Mouse (Mus musculus): ENCODE measurements around the gene Por. TPM values are rescaled to one million over a fixed set of nuclear protein-coding genes. Genes with fewer than 3 reads are reported as not detected.

The Por gene
- total and polyA plus RNA-seq, 3 experiments, result 26.7 to 91.1 (median 90.4) TPM

GRCm38 (mm10) chr5:135642686-135643551 lies 26.9 kb upstream of the Por start:
- DNase-seq (ENCODE audit: low spot score), result peak; percentile 25
- ATAC-seq (ENCODE audit: extremely low read depth, insufficient number of reproducible peaks, low FRiP score, poor library complexity, severe bottlenecking), result peak; percentile 59; the same call in 1 of the 2 replicates

GRCm38 (mm10) chr5:135643552-135643842 lies 26.3 kb upstream of the Por start:
- peaks cover 43% of the 10 kb centered on the region for H3K36me3 ChIP-seq (replicated peaks)
- H3K4me1 ChIP-seq (ENCODE audit: insufficient read depth, low read depth, low read length), result peaks cover 22% of the 10 kb centered on the region
- H3K27me3 ChIP-seq (ENCODE audit: insufficient read depth, low read length), result no peaks in the 10 kb centered on the region; the same call in 1 of the 2 replicates
- DNase-seq (ENCODE audit: low spot score) (no peak), ATAC-seq (ENCODE audit: extremely low read depth, insufficient number of reproducible peaks, low FRiP score, poor library complexity, severe bottlenecking) (no peak)
- no peak overlapping the region for H3K4me3 ChIP-seq (ENCODE audit: low read depth, low read length)
- no peaks in the 10 kb centered on the region for H3K9me3 ChIP-seq (replicated peaks)
- no peak for TF ChIP-seq POLR2AphosphoS5 (IDR thresholded peaks at IDR 0.05; ENCODE audit: insufficient replicate concordance, low read depth, low read length)

More at GRCm38 (mm10) chr5:135642686-135643551, 26.9 kb upstream of the Por start:
- Histone ChIP-seq H3K27me3 (ENCODE audit: insufficient read depth, low read length) (no peaks in the 10 kb centered on the region; the same call in 1 of the 2 replicates), H3K9me3 (replicated peaks) (no peaks in the 10 kb centered on the region), H3K36me3 (replicated peaks) (peaks cover 49% of the 10 kb centered on the region), H3K4me3 (ENCODE audit: low read depth, low read length) (no peak overlapping the region), H3K4me1 (ENCODE audit: insufficient read depth, low read depth, low read length) (peaks cover 18% of the 10 kb centered on the region)
- TF ChIP-seq TAL1 (conservative IDR thresholded peaks at IDR 0.05; ENCODE audit: low read depth, low read length), result no peak
- TF ChIP-seq GATA2 (IDR thresholded peaks at IDR 0.05; ENCODE audit: borderline replicate concordance, low read depth, low read length), result no peak
- no peak for TF ChIP-seq CTCF (IDR thresholded peaks at IDR 0.05; ENCODE audit: low read depth, low read length)
- no peak for TF ChIP-seq POLR2AphosphoS5 (IDR thresholded peaks at IDR 0.05; ENCODE audit: insufficient replicate concordance, low read depth, low read length)
- TF ChIP-seq GATA1 (IDR thresholded peaks at IDR 0.05; ENCODE audit: borderline replicate concordance, low read length), result no peak

DNA sequence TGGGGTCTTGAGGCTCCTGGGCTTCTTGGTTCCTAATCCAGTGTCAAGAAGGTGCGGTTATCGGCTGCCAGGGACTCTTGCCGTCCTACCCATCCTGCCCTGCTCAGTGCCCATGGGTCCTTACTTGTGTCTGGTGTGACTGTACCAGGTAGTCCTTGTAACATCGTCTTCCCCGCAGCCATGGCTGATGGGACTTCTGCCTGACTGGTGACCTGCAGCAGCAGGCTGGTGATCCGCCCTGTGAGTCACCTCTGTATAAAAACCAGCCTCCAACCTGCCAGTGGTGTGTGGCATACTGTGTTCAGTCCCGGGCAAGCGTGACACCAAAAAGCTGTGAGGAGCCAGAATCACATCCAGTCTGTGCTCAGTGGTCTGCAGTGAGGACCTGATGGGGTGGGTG lies 26.0 kb upstream of the Por start:
- TF ChIP-seq GATA1 (IDR thresholded peaks at IDR 0.05; ENCODE audit: borderline replicate concordance, low read length), result no peak
- no peak for TF ChIP-seq POLR2AphosphoS5 (IDR thresholded peaks at IDR 0.05; ENCODE audit: insufficient replicate concordance, low read depth, low read length)
- no peak for TF ChIP-seq TAL1 (conservative IDR thresholded peaks at IDR 0.05; ENCODE audit: low read depth, low read length)
- TF ChIP-seq CTCF (IDR thresholded peaks at IDR 0.05; ENCODE audit: low read depth, low read length), result no peak
- no peak for TF ChIP-seq GATA2 (IDR thresholded peaks at IDR 0.05; ENCODE audit: borderline replicate concordance, low read depth, low read length)
- DNase-seq (ENCODE audit: low spot score) (no peak), ATAC-seq (ENCODE audit: extremely low read depth, insufficient number of reproducible peaks, low FRiP score, poor library complexity, severe bottlenecking) (no peak)
- Histone ChIP-seq H3K36me3 (replicated peaks) (peaks cover 39% of the 10 kb centered on the region), H3K4me3 (ENCODE audit: low read depth, low read length) (no peak overlapping the region), H3K4me1 (ENCODE audit: insufficient read depth, low read depth, low read length) (peaks cover 26% of the 10 kb centered on the region), H3K27me3 (ENCODE audit: insufficient read depth, low read length) (no peaks in the 10 kb centered on the region; the same call in 1 of the 2 replicates), H3K9me3 (replicated peaks) (no peaks in the 10 kb centered on the region)

- Histone ChIP-seq H3K4me3 (ENCODE audit: low read depth, low read length) (no peak overlapping the region), H3K36me3 (replicated peaks) (peaks cover 26% of the 10 kb centered on the region), H3K9me3 (replicated peaks) (no peaks in the 10 kb centered on the region), H3K27me3 (ENCODE audit: insufficient read depth, low read length) (no peaks in the 10 kb centered on the region; the same call in 1 of the 2 replicates), H3K4me1 (ENCODE audit: insufficient read depth, low read depth, low read length) (peaks cover 22% of the 10 kb centered on the region)
- TF ChIP-seq CTCF (IDR thresholded peaks at IDR 0.05; ENCODE audit: low read depth, low read length) (no peak), GATA2 (IDR thresholded peaks at IDR 0.05; ENCODE audit: borderline replicate concordance, low read depth, low read length) (no peak), TAL1 (conservative IDR thresholded peaks at IDR 0.05; ENCODE audit: low read depth, low read length) (no peak), POLR2AphosphoS5 (IDR thresholded peaks at IDR 0.05; ENCODE audit: insufficient replicate concordance, low read depth, low read length) (no peak)
- DNase-seq (ENCODE audit: low spot score) (no peak), ATAC-seq (ENCODE audit: extremely low read depth, insufficient number of reproducible peaks, low FRiP score, poor library complexity, severe bottlenecking) (no peak)
These were observed 24.5 kb upstream of the Por start for GRCm38 (mm10) chr5:135645330-135645729.

DNA sequence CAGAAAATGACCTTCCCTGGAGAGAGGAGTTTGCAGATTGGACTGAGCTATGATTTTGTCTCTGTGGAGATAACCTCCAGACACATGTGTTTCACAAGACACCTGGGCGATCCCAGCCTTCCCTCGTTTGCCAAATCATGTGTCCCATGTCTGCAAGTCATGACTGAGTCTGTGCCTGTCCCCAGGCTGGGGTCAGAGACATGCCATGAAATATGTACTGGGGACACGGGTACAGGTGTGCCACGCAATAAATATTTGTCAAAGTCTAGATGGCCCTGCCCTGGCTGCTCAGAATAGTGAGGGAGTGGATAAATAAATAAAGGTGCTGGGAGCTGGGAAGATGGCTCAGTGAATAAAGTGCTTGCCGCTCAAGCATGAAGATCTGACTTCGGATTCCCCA lies 23.8 kb upstream of the Por start:
- Histone ChIP-seq H3K4me3 (ENCODE audit: low read depth, low read length) (no peak overlapping the region), H3K4me1 (ENCODE audit: insufficient read depth, low read depth, low read length) (peaks cover 22% of the 10 kb centered on the region), H3K36me3 (replicated peaks) (peaks cover 20% of the 10 kb centered on the region), H3K27me3 (ENCODE audit: insufficient read depth, low read length) (no peaks in the 10 kb centered on the region; the same call in 1 of the 2 replicates), H3K9me3 (replicated peaks) (no peaks in the 10 kb centered on the region)
- ATAC-seq (ENCODE audit: extremely low read depth, insufficient number of reproducible peaks, low FRiP score, poor library complexity, severe bottlenecking) (no peak), DNase-seq (ENCODE audit: low spot score) (no peak)
- no peak for TF ChIP-seq GATA1 (IDR thresholded peaks at IDR 0.05; ENCODE audit: borderline replicate concordance, low read length)
- no peak for TF ChIP-seq POLR2AphosphoS5 (IDR thresholded peaks at IDR 0.05; ENCODE audit: insufficient replicate concordance, low read depth, low read length)
- TF ChIP-seq GATA2 (IDR thresholded peaks at IDR 0.05; ENCODE audit: borderline replicate concordance, low read depth, low read length), result no peak
- no peak for TF ChIP-seq TAL1 (conservative IDR thresholded peaks at IDR 0.05; ENCODE audit: low read depth, low read length)
- TF ChIP-seq CTCF (IDR thresholded peaks at IDR 0.05; ENCODE audit: low read depth, low read length), result no peak

- TF ChIP-seq POLR2AphosphoS5 (IDR thresholded peaks at IDR 0.05; ENCODE audit: insufficient replicate concordance, low read depth, low read length), result no peak
- Histone ChIP-seq H3K9me3 (replicated peaks) (no peaks in the 10 kb centered on the region), H3K4me1 (ENCODE audit: insufficient read depth, low read depth, low read length) (peaks cover 10% of the 10 kb centered on the region), H3K4me3 (ENCODE audit: low read depth, low read length) (no peak overlapping the region), H3K27me3 (ENCODE audit: insufficient read depth, low read length) (peaks cover 10% of the 10 kb centered on the region; the same call in 1 of the 2 replicates), H3K36me3 (replicated peaks) (peaks cover 4% of the 10 kb centered on the region)
- DNase-seq (ENCODE audit: low spot score) (no peak), ATAC-seq (ENCODE audit: extremely low read depth, insufficient number of reproducible peaks, low FRiP score, poor library complexity, severe bottlenecking) (no peak)
These were observed 21.1 kb upstream of the Por start for GRCm38 (mm10) chr5:135648461-135649308.

Measured in G1E (cell line).